Mouse (Mus musculus) left cerebral cortex, adult 2 months (tissue): ENCODE results near the gene Samm50. TPM values are rescaled to one million over a fixed set of nuclear protein-coding genes. Genes with fewer than 3 reads are reported as not detected.
"Not testable (repeated sequence)": the region's sequence is repeated elsewhere in the genome, so short reads cannot be mapped to it uniquely, and the experiment has no call there.

Experiments used
- DNase-seq, 2 experiments: peaks; one replicate each; pipeline ENCODE4 v3.0.0; 2021 to 2022; ENCODE audit warnings: low spot score in 2 of 2, mixed read lengths in 1 of 2; ENCODE audit errors: extremely low spot score in 1 of 2
- H3K27ac ChIP-seq: fragments of 200-600 bp; 2 replicates; pipeline ENCODE4 v1.8.1; 2022
- H3K4me3 ChIP-seq: fragments of 200-600 bp; 2 replicates; pipeline ENCODE4 v1.8.1; 2022
- CTCF ChIP-seq: fragments of 200-600 bp; IDR thresholded peaks from 2 replicates; pipeline ENCODE4 v1.8.1; 2022; ENCODE audit warnings: antibody characterized with exemption, mild to moderate bottlenecking, moderate library complexity
- intact Hi-C: fragments of 180-260 bp; cut with DNase I; formaldehyde crosslinking; loops from one replicate; pipeline ENCODE4 v1.15.1; 2025
- long read RNA-seq, 2 experiments: library from polyadenylated mRNA; stranded (forward); transcript quantifications; one replicate each; pipeline ENCODE4 v2.0.0; 2021; ENCODE audit warnings: borderline mapping rate in 2 of 2
- total RNA-seq, 2 experiments: library from RNA; stranded (reverse); gene quantifications; 2 replicates each; pipeline ENCODE4 v1.2.3; 2021

The Samm50 gene
- total RNA-seq, result 100 to 1,000 TPM in 1 of 2 experiments, 10 to 100 TPM in 1; 99.4 to 111 TPM
- long read RNA-seq, experiment 1, full-length matches to known transcripts, result 24 of 46 reads
- long read RNA-seq, experiment 1, partial matches to known transcripts, result 7 of 46 reads
- long read RNA-seq, experiment 1, other reads (novel, unspliced or antisense), result 15 of 46 reads
- long read RNA-seq, experiment 2, full-length matches to known transcripts, result 13 of 30 reads
- long read RNA-seq, experiment 2, partial matches to known transcripts, result 14 of 30 reads
- long read RNA-seq, experiment 2, other reads (novel, unspliced or antisense), result 3 of 30 reads

DNA sequence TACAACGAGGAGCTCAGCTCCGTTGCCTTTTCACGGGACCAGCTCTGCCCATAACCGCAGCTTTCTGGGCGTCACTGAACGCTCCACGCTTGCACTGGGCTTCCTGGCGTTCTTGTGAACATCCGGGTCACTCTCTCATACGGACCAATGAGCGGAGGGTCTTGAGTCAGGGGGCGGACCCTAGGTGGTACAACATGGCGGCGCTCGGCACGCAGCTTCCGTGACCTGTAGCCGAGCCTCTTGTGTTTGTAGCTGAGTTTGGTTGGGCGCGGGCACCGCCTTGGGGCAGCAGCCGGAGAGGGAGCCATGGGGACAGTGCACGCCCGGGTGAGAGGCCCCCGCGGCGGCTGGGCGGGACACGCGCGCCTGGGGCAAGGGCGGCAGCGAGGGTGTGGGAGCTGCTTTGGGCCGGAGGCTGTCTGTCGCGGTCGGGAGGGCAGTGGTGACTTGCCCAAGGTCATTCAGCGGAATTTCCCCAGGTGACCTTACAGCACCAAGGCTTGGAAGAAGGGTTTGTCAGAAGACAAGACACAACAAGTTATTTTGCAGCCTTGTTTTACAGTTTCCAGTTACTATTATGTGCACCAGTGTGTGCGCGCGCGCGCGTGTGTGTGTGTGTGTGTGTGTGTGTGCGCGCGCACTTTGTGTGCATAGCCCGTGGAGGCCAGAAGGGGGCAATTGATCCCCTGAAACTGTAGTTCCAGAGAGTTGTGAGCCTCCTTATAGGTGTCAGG is at the start of gene Samm50:
TSS of gene Samm50 (plus strand) at position 184 of the 734 bp plus-strand sequence.
- no peak; the same call in none of the 2 replicates for TF ChIP-seq CTCF
- H3K4me3 ChIP-seq, result peak within 1 kb of the TSS; percentile 79
- intact Hi-C loops, result no loop called here
- peak; percentile 89 to 90 for DNase-seq
- peak within 1 kb of the TSS; percentile 95 for H3K27ac ChIP-seq

DNA sequence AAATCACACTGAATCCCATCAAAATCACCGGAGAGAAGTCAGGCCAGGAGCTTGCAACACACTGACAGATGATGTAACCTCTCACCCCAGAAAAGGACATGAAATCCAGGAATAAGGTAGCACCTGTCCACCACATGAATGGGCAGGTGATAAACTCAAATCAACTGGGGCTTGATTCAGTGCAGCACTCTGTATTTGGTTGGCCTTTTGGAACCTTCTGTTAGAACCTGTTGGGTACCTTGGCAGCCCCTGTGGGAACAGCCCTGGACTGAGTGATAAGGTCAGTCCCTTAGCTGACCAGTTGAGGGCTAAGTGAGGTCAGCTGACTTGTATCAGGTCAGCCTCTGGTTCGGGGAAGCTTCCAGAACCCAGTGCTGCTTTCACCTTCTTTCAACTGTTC is 35.9 kb upstream of the Samm50 start:
- TF ChIP-seq CTCF, result no peak
- no peak overlapping the region for H3K4me3 ChIP-seq
- intact Hi-C loops, result no loop called here
- no peak overlapping the region for H3K27ac ChIP-seq
- no peak for DNase-seq

DNA sequence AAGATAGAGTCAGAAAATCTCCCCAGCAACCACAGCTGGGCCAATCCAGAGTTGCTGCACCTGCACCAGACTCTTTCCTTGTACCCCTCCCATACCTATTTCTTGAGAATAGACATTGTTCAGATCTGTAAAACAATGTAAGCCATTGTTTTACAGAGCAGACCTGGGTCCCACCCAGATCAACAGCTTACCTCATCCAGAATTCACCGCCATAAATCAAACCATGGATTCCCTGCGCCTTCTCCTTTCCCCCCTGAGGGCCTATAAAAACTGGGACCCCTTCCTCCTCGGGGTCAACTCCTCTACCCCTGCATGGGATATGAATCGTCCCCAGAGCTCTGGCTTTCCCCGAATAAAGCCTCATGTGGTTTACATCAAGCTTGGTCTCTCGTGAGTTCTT is 34.5 kb upstream of the Samm50 start:
- DNase-seq, intact Hi-C loops, H3K27ac ChIP-seq, H3K4me3 ChIP-seq: not testable (repeated sequence)

DNA sequence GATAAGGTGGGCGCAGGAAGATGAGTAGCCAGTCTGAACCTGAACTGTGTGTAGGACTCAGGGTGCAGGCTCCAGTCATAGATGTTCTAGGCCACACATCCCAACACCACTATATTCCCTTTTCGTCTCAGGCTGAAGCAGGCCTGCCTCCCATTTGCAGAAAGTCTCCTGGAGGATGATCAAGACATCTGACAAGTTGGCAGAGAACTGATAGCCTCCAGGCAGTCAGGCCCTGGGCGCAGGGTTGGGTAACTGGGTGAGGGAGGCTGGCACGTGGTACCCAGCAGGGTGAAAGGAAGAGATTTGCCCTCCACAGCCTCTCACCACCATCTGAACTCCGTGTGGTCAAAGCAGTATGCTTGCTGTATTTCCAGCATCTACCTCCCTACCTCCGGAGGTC is 30.2 kb upstream of the Samm50 start:
- Histone ChIP-seq H3K4me3 (no peak overlapping the region), H3K27ac (no peak overlapping the region)
- no peak for TF ChIP-seq CTCF
- no peak for DNase-seq
- intact Hi-C loops, result no loop called here

DNA sequence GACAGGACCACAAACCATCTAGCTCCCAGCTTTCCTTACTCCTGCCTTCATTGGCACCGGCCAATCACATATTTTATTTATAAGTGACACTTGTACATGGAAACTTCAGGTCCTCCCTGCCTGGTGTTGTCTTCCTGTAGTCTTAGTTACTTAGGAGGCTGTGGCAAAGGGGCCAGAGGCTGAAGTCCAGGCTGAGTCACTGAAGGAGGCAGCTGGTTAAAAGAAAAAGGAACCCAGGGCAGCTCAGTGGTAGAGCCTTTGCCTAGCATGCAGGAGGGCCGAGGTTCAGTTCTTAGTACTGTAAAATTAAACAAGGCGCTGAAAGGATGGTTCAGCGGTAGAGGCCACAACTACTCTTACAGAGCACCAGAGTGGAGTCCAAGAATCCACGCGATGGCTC is 25.2 kb upstream of the Samm50 start:
- Histone ChIP-seq H3K4me3 (no peak overlapping the region), H3K27ac (no peak overlapping the region; the same call in 1 of the 2 replicates)
- no peak for TF ChIP-seq CTCF
- DNase-seq, result no peak
- intact Hi-C loops, result loop anchor here (1.0 to 5.0 kb wide), 2 partner anchors 45 to 93 kb away; partner anchors contain the start of gene Pnpla5

DNA sequence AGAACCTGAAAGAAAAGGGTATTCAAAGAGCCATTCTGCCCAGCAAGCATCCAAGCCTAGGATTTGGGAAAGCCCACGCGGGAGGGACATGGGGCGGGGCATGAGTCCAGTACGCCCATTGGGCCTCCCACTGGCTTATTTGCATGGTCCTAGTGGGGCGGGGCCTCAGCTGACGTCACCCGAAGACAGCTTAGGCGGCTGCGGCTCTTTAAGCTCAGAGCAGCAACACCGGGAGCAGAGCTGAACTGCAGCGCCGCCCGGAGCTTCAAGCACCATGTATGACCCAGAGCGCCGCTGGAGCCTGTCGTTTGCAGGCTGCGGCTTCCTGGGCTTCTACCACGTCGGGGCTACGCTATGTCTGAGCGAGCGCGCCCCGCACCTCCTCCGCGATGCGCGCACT is 24.4 kb upstream of the Samm50 start, which contains the start of gene Pnpla3:
TSS of gene Pnpla3 (plus strand) at position 238 of the 400 bp plus-strand sequence.
- intact Hi-C loops, result loop anchor here (1.0 to 5.0 kb wide), 2 partner anchors 45 to 93 kb away; partner anchors contain the start of gene Pnpla5
- Histone ChIP-seq H3K4me3 (peak within 1 kb of the TSS; percentile 64), H3K27ac (peak within 1 kb of the TSS; percentile 88)
- DNase-seq, result peak; percentile 96
- peak; percentile 22 for TF ChIP-seq CTCF

DNA sequence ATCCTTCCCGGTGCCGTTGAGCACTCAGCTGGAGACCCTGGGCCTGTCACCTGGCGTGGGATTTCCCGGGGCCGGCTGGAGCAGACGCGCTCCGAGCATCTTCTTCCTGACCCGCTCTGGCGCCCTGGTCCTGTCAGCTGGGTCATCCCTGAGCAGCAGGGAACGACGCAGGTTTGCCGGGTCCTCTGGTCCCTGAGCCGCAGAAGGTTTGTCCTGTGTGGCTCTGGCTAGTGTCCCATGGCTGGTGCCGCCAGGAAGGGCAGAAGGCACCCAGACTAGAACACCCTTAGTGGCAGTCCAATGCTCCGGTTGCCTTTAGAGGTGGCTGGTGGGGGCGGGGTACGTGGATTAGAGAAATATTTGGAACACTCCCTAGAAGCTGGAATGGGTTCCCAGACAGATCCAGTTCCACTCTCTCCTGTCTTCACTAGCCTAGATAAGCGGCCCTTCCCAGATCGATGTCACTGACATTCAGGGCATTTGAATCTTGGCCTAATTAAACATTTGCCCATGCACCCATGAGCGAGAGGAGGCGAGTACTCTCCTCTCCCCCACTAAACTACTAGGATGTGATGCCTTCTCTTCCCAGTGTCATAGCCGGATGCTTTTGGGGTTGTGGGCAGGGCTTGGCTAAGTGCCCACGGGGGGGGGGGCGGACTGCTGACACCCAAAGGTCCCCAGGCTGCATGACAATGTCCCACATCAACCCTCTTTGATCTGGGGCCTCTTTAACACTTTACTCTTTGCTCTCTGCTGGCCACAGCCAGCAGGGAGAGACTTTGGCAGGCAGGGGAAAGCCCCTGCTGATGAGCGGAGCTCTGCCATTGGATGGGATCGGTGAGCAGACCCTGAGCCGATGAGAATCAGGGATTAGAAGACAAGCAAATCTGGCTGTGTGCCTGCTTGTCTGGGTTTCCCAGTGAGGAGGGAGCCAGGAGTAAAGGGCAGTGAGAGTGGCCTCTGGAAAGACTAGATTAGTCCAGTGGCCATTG is 23.6 kb upstream of the Samm50 start:
- DNase-seq, result peak in 1 of 2 experiments; percentile 33
- intact Hi-C loops, result loop anchor here (5.0 kb wide), 1 partner anchor 46 kb away; the partner anchor contains the start of gene Pnpla5
- H3K4me3 ChIP-seq, result peak overlapping the region; percentile 64
- H3K27ac ChIP-seq, result peak overlapping the region; percentile 88
- no peak for TF ChIP-seq CTCF

DNA sequence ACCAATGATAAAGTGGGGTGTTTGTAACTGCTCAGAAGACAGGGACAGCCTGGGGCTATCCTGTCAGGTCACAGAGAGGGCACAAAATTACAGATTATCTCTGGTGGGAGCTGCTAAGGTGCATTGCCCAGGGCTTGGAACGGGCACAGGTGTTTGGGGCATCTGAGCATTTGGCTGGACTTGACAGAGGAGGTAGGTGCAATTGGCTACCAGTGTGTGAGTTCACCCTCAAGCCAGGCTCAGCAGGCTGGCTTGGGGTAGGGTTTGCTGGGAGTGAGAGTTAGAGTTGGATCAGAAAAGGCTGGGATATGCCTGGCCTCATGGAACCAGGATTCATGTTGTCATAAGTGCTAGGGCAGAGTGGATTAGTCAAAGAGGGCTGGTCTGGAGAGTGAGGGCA is 22.5 kb upstream of the Samm50 start:
- intact Hi-C loops, result loop anchor here (5.0 kb wide), 1 partner anchor 47 kb away; the partner anchor contains the start of gene Pnpla5
- DNase-seq, result no peak
- TF ChIP-seq CTCF, result no peak

DNA sequence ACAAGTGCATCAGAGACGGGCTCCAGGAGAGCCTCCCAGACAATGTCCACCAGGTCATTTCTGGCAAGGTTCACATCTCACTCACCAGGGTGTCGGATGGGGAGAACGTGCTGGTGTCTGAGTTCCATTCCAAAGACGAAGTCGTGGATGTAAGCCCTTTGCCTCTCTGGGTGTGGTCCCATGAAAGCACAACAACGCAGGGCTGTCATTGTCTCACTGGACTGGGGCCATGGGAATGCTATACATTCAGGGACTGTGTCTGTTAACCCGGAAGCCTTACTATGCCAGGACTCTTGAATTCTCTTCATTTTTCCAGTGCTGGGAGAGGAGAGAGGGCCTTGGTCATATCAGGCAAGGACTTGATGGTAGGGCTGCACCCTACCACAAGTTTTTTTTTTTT is 20.9 kb upstream of the Samm50 start:
- TF ChIP-seq CTCF, result no peak
- Histone ChIP-seq H3K27ac (no peak overlapping the region), H3K4me3 (no peak overlapping the region)
- no peak for DNase-seq
- intact Hi-C loops, result no loop called here

More for the DNA sequence above, 22.5 kb upstream of the Samm50 start:
- H3K27ac ChIP-seq, result no peak overlapping the region
- H3K4me3 ChIP-seq, result no peak overlapping the region

DNA sequence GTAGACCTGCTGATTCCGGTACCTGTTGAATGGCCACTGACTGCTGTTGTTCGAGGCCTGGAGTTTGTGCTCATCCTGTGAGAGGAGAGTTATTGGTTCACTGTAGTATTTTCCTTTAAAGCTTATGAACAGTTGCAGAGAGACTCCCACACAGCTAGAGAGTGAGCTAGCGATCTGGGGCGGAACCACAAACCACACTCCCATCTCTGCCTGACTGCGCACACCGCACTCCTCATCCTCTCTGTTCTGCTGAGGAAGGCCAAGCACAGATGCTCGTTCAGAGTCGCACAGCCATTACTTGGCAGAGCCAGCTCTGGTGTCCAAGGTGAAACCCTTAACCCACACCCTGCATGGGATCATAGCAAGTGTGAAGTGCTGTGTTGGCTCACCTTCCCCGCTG is 13.3 kb upstream of the Samm50 start:
- intact Hi-C loops, result no loop called here
- H3K4me3 ChIP-seq, result no peak overlapping the region
- H3K27ac ChIP-seq, result no peak overlapping the region
- no peak for TF ChIP-seq CTCF
- DNase-seq, result no peak

DNA sequence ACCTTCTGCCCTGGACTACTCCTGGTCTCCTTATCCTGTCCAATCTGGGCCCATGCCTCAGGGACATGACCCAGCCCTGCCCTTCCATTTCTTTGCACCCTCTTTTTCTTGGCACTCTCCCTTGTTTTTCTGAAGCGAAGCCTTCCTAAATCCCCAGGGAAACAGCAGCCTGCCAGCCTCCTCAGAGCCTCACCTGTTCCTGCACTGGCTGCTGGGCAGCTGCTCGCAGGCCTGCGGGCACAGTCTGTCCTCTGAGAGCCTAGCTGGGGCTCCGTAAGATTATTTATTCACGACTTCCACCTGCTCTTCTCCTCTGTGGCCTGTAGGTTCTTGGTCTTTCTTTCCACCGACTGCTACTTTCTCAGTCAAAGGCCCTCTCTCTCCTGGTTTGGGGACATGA is 10.0 kb upstream of the Samm50 start:
- DNase-seq, result no peak
- intact Hi-C loops, result no loop called here
- H3K27ac ChIP-seq, result no peak overlapping the region
- TF ChIP-seq CTCF, result no peak
- H3K4me3 ChIP-seq, result no peak overlapping the region
